Mouse (Mus musculus): ENCODE measurements around the gene 4632433K11Rik. TPM values are rescaled to one million over a fixed set of nuclear protein-coding genes. Genes with fewer than 3 reads are reported as not detected.

4632433K11Rik gene
- polyA plus RNA-seq, 1 experiment: not detected

GRCm38 (mm10) chr7:5052438-5052837 is 18.5 kb downstream of the 4632433K11Rik start:
- Histone ChIP-seq H3K4me2 (ENCODE audit: low read depth) (peak overlapping the region; percentile 86), H3K36me3 (ENCODE audit: control insufficient read depth, insufficient read depth) (no peaks in the 10 kb centered on the region), H3K27me3 (ENCODE audit: control insufficient read depth, insufficient read depth, insufficient read length) (peaks cover 13% of the 10 kb centered on the region), H3K79me2 (ENCODE audit: control insufficient read depth, insufficient read depth) (peaks cover 7% of the 10 kb centered on the region), H3K4me3 (peak overlapping the region; percentile 63), H3ac (ENCODE audit: control insufficient read depth, insufficient read length) (peak overlapping the region; percentile 17)
- no peak for TF ChIP-seq TCF3 (IDR thresholded peaks at IDR 0.05; ENCODE audit: insufficient read length, low read depth)
- TF ChIP-seq MYOD1 (IDR thresholded peaks at IDR 0.05; ENCODE audit: control insufficient read depth in 1 of 3, insufficient read length in 2 of 3, low read depth in 2 of 3): no peak
- TF ChIP-seq MYOG (IDR thresholded peaks at IDR 0.05; ENCODE audit: control insufficient read depth in 1 of 3, insufficient read depth in 1 of 3, insufficient read length in 2 of 3, low read depth in 2 of 3): no peak
- no peak for TF ChIP-seq MAX (IDR thresholded peaks at IDR 0.05; ENCODE audit: low read depth)
- TF ChIP-seq TCF12 (IDR thresholded peaks at IDR 0.05; ENCODE audit: insufficient read depth, poor library complexity, severe bottlenecking): no peak
- no peak for TF ChIP-seq E2F4 (IDR thresholded peaks at IDR 0.05; ENCODE audit: insufficient read depth)
- TF ChIP-seq POLR2A (IDR thresholded peaks at IDR 0.05; ENCODE audit: insufficient read length, low read depth): no peak
- TF ChIP-seq POLR2AphosphoS2 (IDR thresholded peaks at IDR 0.05; ENCODE audit: insufficient read length, low read depth): no peak
- TF ChIP-seq CEBPB (IDR thresholded peaks at IDR 0.05; ENCODE audit: insufficient read depth, poor library complexity, severe bottlenecking): no peak
- TF ChIP-seq USF1 (IDR thresholded peaks at IDR 0.05; ENCODE audit: low read depth): no peak
- no peak for TF ChIP-seq REST (IDR thresholded peaks at IDR 0.05; ENCODE audit: insufficient read depth, insufficient read length)
- TF ChIP-seq SRF (IDR thresholded peaks at IDR 0.05; ENCODE audit: control insufficient read depth, insufficient read length, low read depth): no peak

- H3K27me3 ChIP-seq (ENCODE audit: control insufficient read depth, insufficient read depth, insufficient read length): peaks cover 13% of the 10 kb centered on the region
- H3K79me2 ChIP-seq (ENCODE audit: control insufficient read depth, insufficient read depth): peaks cover 7% of the 10 kb centered on the region
- H3K4me3 ChIP-seq: no peak overlapping the region
- TF ChIP-seq MYOD1 (IDR thresholded peaks at IDR 0.05; ENCODE audit: control insufficient read depth in 1 of 3, insufficient read length in 2 of 3, low read depth in 2 of 3): no peak
- peak; percentile 51 for TF ChIP-seq POLR2AphosphoS2 (IDR thresholded peaks at IDR 0.05; ENCODE audit: insufficient read length, low read depth)
- H3ac ChIP-seq (ENCODE audit: control insufficient read depth, insufficient read length): no peak overlapping the region
- H3K4me2 ChIP-seq (ENCODE audit: low read depth): no peak overlapping the region
- no peaks in the 10 kb centered on the region for H3K36me3 ChIP-seq (ENCODE audit: control insufficient read depth, insufficient read depth)
Measured at GRCm38 (mm10) chr7:5052931-5053343, 19.0 kb downstream of the 4632433K11Rik start.

- no peaks in the 10 kb centered on the region for H3K36me3 ChIP-seq (ENCODE audit: control insufficient read depth, insufficient read depth)
- H3K27me3 ChIP-seq (ENCODE audit: control insufficient read depth, insufficient read depth, insufficient read length): peaks cover 13% of the 10 kb centered on the region
- TF ChIP-seq MAX (IDR thresholded peaks at IDR 0.05; ENCODE audit: low read depth) (no peak), CEBPB (IDR thresholded peaks at IDR 0.05; ENCODE audit: insufficient read depth, poor library complexity, severe bottlenecking) (no peak), POLR2A (IDR thresholded peaks at IDR 0.05; ENCODE audit: insufficient read length, low read depth) (no peak), SRF (IDR thresholded peaks at IDR 0.05; ENCODE audit: control insufficient read depth, insufficient read length, low read depth) (no peak), TCF12 (IDR thresholded peaks at IDR 0.05; ENCODE audit: insufficient read depth, poor library complexity, severe bottlenecking) (no peak), REST (IDR thresholded peaks at IDR 0.05; ENCODE audit: insufficient read depth, insufficient read length) (no peak), E2F4 (IDR thresholded peaks at IDR 0.05; ENCODE audit: insufficient read depth) (no peak), MYOG (IDR thresholded peaks at IDR 0.05; ENCODE audit: control insufficient read depth in 1 of 3, insufficient read depth in 1 of 3, insufficient read length in 2 of 3, low read depth in 2 of 3) (no peak), USF1 (IDR thresholded peaks at IDR 0.05; ENCODE audit: low read depth) (no peak), POLR2AphosphoS2 (IDR thresholded peaks at IDR 0.05; ENCODE audit: insufficient read length, low read depth) (no peak), TCF3 (IDR thresholded peaks at IDR 0.05; ENCODE audit: insufficient read length, low read depth) (no peak), MYOD1 (IDR thresholded peaks at IDR 0.05; ENCODE audit: control insufficient read depth in 1 of 3, insufficient read length in 2 of 3, low read depth in 2 of 3) (no peak)
- peaks cover 7% of the 10 kb centered on the region for H3K79me2 ChIP-seq (ENCODE audit: control insufficient read depth, insufficient read depth)
- H3K4me2 ChIP-seq (ENCODE audit: low read depth): no peak overlapping the region
- H3K4me3 ChIP-seq: no peak overlapping the region
- no peak overlapping the region for H3ac ChIP-seq (ENCODE audit: control insufficient read depth, insufficient read length)
Measured at GRCm38 (mm10) chr7:5053456-5054179, 19.7 kb downstream of the 4632433K11Rik start.

GRCm38 (mm10) chr7:5056651-5057263 is 22.8 kb downstream of the 4632433K11Rik start:
- Histone ChIP-seq H3K27me3 (ENCODE audit: control insufficient read depth, insufficient read depth, insufficient read length) (peaks cover 13% of the 10 kb centered on the region), H3ac (ENCODE audit: control insufficient read depth, insufficient read length) (no peak overlapping the region), H3K4me3 (no peak overlapping the region), H3K4me2 (ENCODE audit: low read depth) (no peak overlapping the region), H3K36me3 (ENCODE audit: control insufficient read depth, insufficient read depth) (no peaks in the 10 kb centered on the region), H3K79me2 (ENCODE audit: control insufficient read depth, insufficient read depth) (peaks cover 7% of the 10 kb centered on the region)
- TF ChIP-seq MAX (IDR thresholded peaks at IDR 0.05; ENCODE audit: low read depth) (no peak), MYOD1 (IDR thresholded peaks at IDR 0.05; ENCODE audit: control insufficient read depth in 1 of 3, insufficient read length in 2 of 3, low read depth in 2 of 3) (no peak), CEBPB (IDR thresholded peaks at IDR 0.05; ENCODE audit: insufficient read depth, poor library complexity, severe bottlenecking) (no peak), MYOG (IDR thresholded peaks at IDR 0.05; ENCODE audit: control insufficient read depth in 1 of 3, insufficient read depth in 1 of 3, insufficient read length in 2 of 3, low read depth in 2 of 3) (no peak)

- Histone ChIP-seq H3ac (ENCODE audit: control insufficient read depth, insufficient read length) (no peak overlapping the region), H3K36me3 (ENCODE audit: control insufficient read depth, insufficient read depth) (no peaks in the 10 kb centered on the region), H3K79me2 (ENCODE audit: control insufficient read depth, insufficient read depth) (peaks cover under 1% of the 10 kb centered on the region), H3K4me2 (ENCODE audit: low read depth) (no peak overlapping the region), H3K4me3 (no peak overlapping the region), H3K27me3 (ENCODE audit: control insufficient read depth, insufficient read depth, insufficient read length) (peaks cover 13% of the 10 kb centered on the region)
- TF ChIP-seq USF1 (IDR thresholded peaks at IDR 0.05; ENCODE audit: low read depth) (no peak), E2F4 (IDR thresholded peaks at IDR 0.05; ENCODE audit: insufficient read depth) (no peak), REST (IDR thresholded peaks at IDR 0.05; ENCODE audit: insufficient read depth, insufficient read length) (no peak), MAX (IDR thresholded peaks at IDR 0.05; ENCODE audit: low read depth) (no peak), MYOD1 (IDR thresholded peaks at IDR 0.05; ENCODE audit: control insufficient read depth in 1 of 3, insufficient read length in 2 of 3, low read depth in 2 of 3) (no peak), TCF12 (IDR thresholded peaks at IDR 0.05; ENCODE audit: insufficient read depth, poor library complexity, severe bottlenecking) (no peak), POLR2AphosphoS2 (IDR thresholded peaks at IDR 0.05; ENCODE audit: insufficient read length, low read depth) (no peak), MYOG (IDR thresholded peaks at IDR 0.05; ENCODE audit: control insufficient read depth in 1 of 3, insufficient read depth in 1 of 3, insufficient read length in 2 of 3, low read depth in 2 of 3) (no peak), POLR2A (IDR thresholded peaks at IDR 0.05; ENCODE audit: insufficient read length, low read depth) (no peak), CEBPB (IDR thresholded peaks at IDR 0.05; ENCODE audit: insufficient read depth, poor library complexity, severe bottlenecking) (no peak), SRF (IDR thresholded peaks at IDR 0.05; ENCODE audit: control insufficient read depth, insufficient read length, low read depth) (no peak)
Measured at GRCm38 (mm10) chr7:5057381-5057780, 23.5 kb downstream of the 4632433K11Rik start.
